In genomic region chr15:25752597-25752996, GRCm38 (mm10) we compare ENCODE assay signal across 11 mouse cellular contexts.
A peak's percentile ranks its signal among the peaks of the same experiment; 100 is the strongest.
DNase-seq lines count a peak whose midpoint lies in the region; ATAC-seq and TF ChIP-seq lines count a peak whose summit lies in the region.
"Had no signal": no experiment of that assay in that cellular context is flagged by ENCODE, and none has a peak within 500 bp of the region (broad histone marks: within the 10 kb centered on the region; RNA-seq: fewer than 3 reads in every experiment).

No protein-coding gene starts in this region.

- TF ChIP-seq EP300 in lung, postnatal 0 days (IDR thresholded peaks at IDR 0.05) = no peak

- no peaks in the 10 kb centered on the region for H3K9me3 ChIP-seq in lung, postnatal 0 days (ENCODE audit: low read length)
- H3K9me3 ChIP-seq in forebrain, embryonic 10.5 days = peaks cover 6% of the 10 kb centered on the region; the same call in 1 of the 2 replicates
- no peaks in the 10 kb centered on the region for H3K9me3 ChIP-seq in hindbrain, embryonic 16.5 days (ENCODE audit: control insufficient read depth, low read length)
- no peaks in the 10 kb centered on the region for H3K9me3 ChIP-seq in neural tube, embryonic 15.5 days (replicated peaks)
- H3K9me3 ChIP-seq: intestine, embryonic 15.5 days; megakaryocyte, embryonic 14.5 days had no signal

- no peaks in the 10 kb centered on the region; the same call in 1 of the 2 replicates for H3K36me3 ChIP-seq in lung, postnatal 0 days (ENCODE audit: insufficient read depth, low read length)
- peaks cover 12% of the 10 kb centered on the region for H3K36me3 ChIP-seq in forebrain, embryonic 10.5 days (replicated peaks)
- no peaks in the 10 kb centered on the region for H3K36me3 ChIP-seq in hindbrain, embryonic 16.5 days (ENCODE audit: control insufficient read depth, insufficient read depth, low read length)
- H3K36me3 ChIP-seq in neural tube, embryonic 15.5 days = no peaks in the 10 kb centered on the region

- no peaks in the 10 kb centered on the region for H3K4me1 ChIP-seq in lung, postnatal 0 days (ENCODE audit: insufficient read depth, low read depth, low read length)
- H3K4me1 ChIP-seq in forebrain, embryonic 10.5 days = peaks cover 78% of the 10 kb centered on the region
- no peaks in the 10 kb centered on the region for H3K4me1 ChIP-seq in hindbrain, embryonic 16.5 days (ENCODE audit: control insufficient read depth, insufficient read depth, low read depth, low read length)
- peaks cover 19% of the 10 kb centered on the region for H3K4me1 ChIP-seq in neural tube, embryonic 15.5 days

- ATAC-seq in lung, postnatal 0 days = peak; percentile 52; the same call in 1 of the 2 replicates
- ATAC-seq in hindbrain, embryonic 16.5 days = peak; percentile 49; the same call in 1 of the 2 replicates
- ATAC-seq in neural tube, embryonic 15.5 days (ENCODE audit: low FRiP score) = peak; percentile 48; the same call in 1 of the 2 replicates
- ATAC-seq: intestine, embryonic 15.5 days had no signal

- TF ChIP-seq CTCF in lung, postnatal 0 days (IDR thresholded peaks at IDR 0.05) = no peak

- no peak overlapping the region for H3K4me2 ChIP-seq in lung, postnatal 0 days (replicated peaks; ENCODE audit: low read depth, low read length)
- H3K4me2 ChIP-seq in hindbrain, embryonic 16.5 days (ENCODE audit: low read length) = peak overlapping the region; percentile 38
- H3K4me2 ChIP-seq in neural tube, embryonic 15.5 days = 0 out of 2 replicates have a peak overlapping the region, but pooled peaks have one; percentile 0
- H3K4me2 ChIP-seq: heart, embryonic 11.5 days; intestine, embryonic 15.5 days had no signal

- no peak overlapping the region for H3K9ac ChIP-seq in lung, postnatal 0 days (replicated peaks; ENCODE audit: low read depth)
- H3K9ac ChIP-seq in hindbrain, embryonic 16.5 days (ENCODE audit: low read depth, low read length) = no peak overlapping the region
- H3K9ac ChIP-seq in neural tube, embryonic 15.5 days (replicated peaks) = no peak overlapping the region
- H3K9ac ChIP-seq: intestine, embryonic 15.5 days had no signal

- H3K27me3 ChIP-seq in lung, postnatal 0 days (replicated peaks; ENCODE audit: insufficient read depth, low read length) = no peaks in the 10 kb centered on the region
- peaks cover 19% of the 10 kb centered on the region; the same call in 1 of the 2 replicates for H3K27me3 ChIP-seq in forebrain, embryonic 10.5 days (ENCODE audit: poor library complexity, severe bottlenecking)
- no peaks in the 10 kb centered on the region for H3K27me3 ChIP-seq in hindbrain, embryonic 16.5 days (replicated peaks; ENCODE audit: control insufficient read depth, insufficient read depth, low read length)
- H3K27me3 ChIP-seq in neural tube, embryonic 15.5 days (replicated peaks) = no peaks in the 10 kb centered on the region
- H3K27me3 ChIP-seq: intestine, embryonic 15.5 days; megakaryocyte, embryonic 14.5 days had no signal

- 63% methylated on average over 1 of the region's 1 CpGs for WGBS in lung, postnatal 0 days
- WGBS in forebrain, embryonic 10.5 days = 22% methylated on average over 1 of the region's 1 CpGs
- 26% methylated on average over 1 of the region's 1 CpGs for WGBS in hindbrain, embryonic 16.5 days
- WGBS in neural tube, embryonic 15.5 days = 31% methylated on average over 1 of the region's 1 CpGs

- DNase-seq in lung, postnatal 0 days (ENCODE audit: low spot score) = peak; percentile 45
- no peak for DNase-seq in lung, postnatal 25 days (ENCODE audit: low spot score)
- DNase-seq in forebrain, embryonic 10.5 days (ENCODE audit: extremely low spot score, low spot score) = no peak
- DNase-seq in right cerebral cortex, postnatal 10 days (ENCODE audit: low spot score in 2 of 2) = no peak
- no peak for DNase-seq in layer of hippocampus, postnatal 10 days (ENCODE audit: low spot score in 2 of 2)
- DNase-seq in MN1 (ENCODE audit: low spot score) = no peak

- no peak overlapping the region for H3K27ac ChIP-seq in lung, postnatal 0 days (ENCODE audit: low read length)
- H3K27ac ChIP-seq in forebrain, embryonic 10.5 days = peak overlapping the region; percentile 91
- peak overlapping the region; percentile 66 for H3K27ac ChIP-seq in hindbrain, embryonic 16.5 days (ENCODE audit: low read depth, low read length)
- H3K27ac ChIP-seq in neural tube, embryonic 15.5 days (replicated peaks) = peak overlapping the region; percentile 78
- H3K27ac ChIP-seq: intestine, embryonic 15.5 days had no signal

- no peak overlapping the region for H3K4me3 ChIP-seq in lung, postnatal 0 days (ENCODE audit: low read depth, low read length)
- H3K4me3 ChIP-seq in forebrain, embryonic 10.5 days = peak overlapping the region; percentile 51
- peak overlapping the region; percentile 27; the same call in 1 of the 2 replicates for H3K4me3 ChIP-seq in hindbrain, embryonic 16.5 days (ENCODE audit: low read length)
- peak overlapping the region; percentile 20 for H3K4me3 ChIP-seq in neural tube, embryonic 15.5 days (replicated peaks)
- H3K4me3 ChIP-seq: intestine, embryonic 15.5 days; megakaryocyte, embryonic 14.5 days had no signal
